Mouse (Mus musculus) c-Kit-positive CD71-positive TER-119-positive erythroid progenitor cells, embryonic 14.5 days (primary cell): Measurements from ENCODE around the gene H2-Ke6.
A peak's percentile ranks its signal among the peaks of the same experiment; 100 is the strongest.
"Not testable (repeated sequence)": the region's sequence is repeated elsewhere in the genome, so short reads cannot be mapped to it uniquely, and the experiment has no call there.

Source experiments
- DNase-seq: peaks from one replicate; pipeline ENCODE4 v3.0.0-alpha.2; 2013; ENCODE audit warnings: low spot score

Gene H2-Ke6

DNA sequence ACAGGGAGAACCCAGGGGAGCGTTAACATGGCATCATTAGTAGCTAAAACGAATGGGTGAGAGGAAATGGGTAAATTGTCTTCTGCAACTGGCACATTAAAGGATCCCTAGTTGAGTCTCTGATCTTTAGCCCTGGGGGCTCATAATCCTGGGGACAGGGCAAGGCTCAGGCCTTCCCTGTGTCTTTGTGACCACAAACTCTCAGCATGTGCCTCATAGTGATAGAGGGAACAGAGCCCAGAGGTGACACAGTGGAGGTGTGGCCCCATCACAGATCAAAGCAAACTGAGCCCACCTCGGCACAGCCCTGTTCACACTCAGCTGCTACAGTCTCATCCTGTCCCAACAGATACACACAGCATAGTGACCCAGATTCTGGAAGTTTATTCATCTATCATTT is 32.2 kb downstream of the H2-Ke6 start:
- no peak for DNase-seq

DNA sequence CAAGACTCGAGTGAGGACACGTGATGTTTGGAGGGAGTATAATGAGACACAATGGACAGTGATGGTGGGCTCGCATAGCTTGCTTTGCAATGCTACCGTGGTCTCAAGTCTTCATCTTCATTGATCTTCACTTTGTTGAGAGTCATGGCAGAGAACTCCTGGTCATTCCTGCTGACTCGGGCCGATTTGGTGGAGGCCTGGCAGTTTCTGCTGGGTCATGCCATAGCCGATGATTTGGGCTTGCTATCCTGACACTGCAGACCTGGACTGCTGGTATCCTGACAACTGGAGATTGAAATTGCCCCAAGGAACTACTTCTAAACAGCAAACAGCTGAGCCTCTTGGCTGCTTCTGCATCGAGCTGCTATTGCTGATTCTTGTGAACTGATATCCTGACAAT is 32.9 kb downstream of the H2-Ke6 start:
- no peak for DNase-seq

GRCm38 (mm10) chr17:33991788-33992664 is 35.8 kb downstream of the H2-Ke6 start:
- peak; percentile 78 for DNase-seq

DNA sequence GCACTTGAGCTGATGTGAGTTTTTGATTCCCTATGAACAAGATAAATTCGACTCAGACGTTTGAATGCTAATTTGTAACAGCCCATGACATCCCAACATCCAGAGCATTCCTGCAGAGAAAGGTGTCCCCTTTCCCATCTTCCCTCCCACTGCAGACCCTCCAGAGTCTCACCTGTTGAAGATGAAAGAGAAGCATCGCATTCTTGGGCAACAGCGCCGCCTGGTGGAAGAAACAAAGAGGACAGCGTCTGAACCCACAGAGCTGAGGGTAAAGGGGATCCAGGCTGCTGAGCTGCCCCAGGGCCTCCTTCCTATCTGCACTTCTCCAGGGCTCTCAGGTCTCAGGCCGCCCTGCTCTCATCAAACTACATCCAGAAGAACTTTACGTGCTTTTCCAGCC is 45.7 kb downstream of the H2-Ke6 start:
- not testable (repeated sequence) for DNase-seq

DNA sequence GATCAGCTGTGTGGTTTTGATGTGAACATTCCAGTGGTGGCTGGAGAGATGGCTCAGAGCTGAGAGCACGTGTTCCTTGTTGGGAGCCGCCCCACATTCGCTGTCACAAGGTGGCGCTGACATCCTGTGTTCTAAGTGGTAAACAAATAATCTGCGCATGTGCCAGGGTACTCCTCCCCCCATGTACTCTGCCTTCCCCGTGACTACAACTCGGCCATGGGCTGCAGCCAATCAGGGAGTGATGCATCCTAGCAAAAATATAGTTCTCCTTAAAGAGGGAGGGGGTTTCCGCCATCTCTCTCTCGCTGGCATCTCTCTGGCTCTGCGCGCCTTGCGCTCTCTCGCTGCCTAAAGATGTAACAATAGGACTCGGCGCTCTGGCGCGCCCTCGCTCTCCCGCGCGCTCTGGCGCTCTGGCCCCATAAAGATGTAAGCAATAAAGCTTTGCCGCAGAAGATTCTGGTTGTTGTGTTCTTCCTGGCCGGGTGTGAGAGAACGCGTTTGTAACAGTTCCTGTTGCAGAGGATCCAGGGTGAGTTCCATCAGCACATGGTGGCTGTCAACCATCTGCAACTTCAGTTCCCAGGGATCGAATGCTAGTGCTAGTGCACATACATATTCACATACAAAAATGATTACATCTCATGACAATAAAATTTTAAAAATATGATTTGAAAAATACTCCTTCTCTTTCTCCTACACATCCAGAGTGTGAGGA is 46.5 kb downstream of the H2-Ke6 start:
- not testable (repeated sequence) for DNase-seq

- no peak for DNase-seq
Observed at GRCm38 (mm10) chr17:33980181-33981035, 47.5 kb downstream of the H2-Ke6 start.

- no peak for DNase-seq
Observed at GRCm38 (mm10) chr17:33979512-33980050, 48.3 kb downstream of the H2-Ke6 start.

DNA sequence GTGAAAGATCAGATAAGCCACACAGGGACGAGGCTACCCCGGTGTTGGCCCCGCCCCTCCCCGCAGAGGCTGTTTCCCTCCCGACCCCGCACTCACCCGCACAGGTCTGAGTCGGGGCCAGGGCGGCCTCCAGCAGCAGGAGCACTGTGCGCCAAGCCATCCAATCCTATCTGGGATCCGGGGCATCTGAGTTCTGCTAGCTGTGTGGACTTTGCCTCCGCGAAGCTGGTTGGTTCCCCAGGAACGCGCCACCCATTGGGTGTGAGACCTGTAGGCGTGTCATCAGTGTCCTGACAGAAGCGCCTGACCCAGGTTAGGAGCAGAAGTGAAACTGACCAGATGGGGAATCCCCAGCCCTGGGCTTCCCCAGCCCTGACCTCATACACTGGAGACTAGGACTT is 49.2 kb downstream of the H2-Ke6 start:
- no peak for DNase-seq

DNA sequence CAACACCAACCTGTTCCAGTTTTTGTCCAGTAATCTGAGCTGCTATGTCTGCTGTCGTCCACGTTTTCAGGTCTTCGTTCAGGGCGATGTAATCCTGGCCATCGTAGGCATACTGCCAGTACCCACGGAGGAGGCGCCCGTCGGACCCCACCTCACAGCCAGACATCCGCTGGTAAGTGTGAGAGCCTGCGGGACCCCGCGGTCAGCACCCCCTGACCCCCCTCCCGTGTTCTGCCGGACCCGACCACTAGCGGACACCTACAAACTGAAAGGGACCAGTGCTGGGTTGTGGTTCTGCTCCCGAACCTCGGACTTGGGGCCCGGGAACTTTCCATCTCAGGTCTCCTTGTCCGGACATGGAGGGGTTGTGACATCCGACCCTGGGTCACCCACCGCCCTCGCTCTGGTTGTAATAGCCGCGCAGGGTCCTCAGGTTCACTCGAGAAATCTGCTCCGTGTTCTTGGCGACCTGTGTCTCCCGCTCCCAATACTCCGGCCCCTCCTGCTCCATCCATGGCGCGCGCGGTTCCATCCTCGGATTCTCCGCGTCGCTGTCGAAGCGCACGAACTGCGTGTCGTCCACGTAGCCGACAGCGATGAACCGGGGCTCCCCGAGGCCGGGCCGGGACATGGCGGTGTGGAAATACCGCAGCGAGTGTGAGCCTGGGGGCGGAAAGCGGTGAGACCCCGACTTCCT is 49.9 kb downstream of the H2-Ke6 start:
- DNase-seq, result no peak
